Mouse (Mus musculus) embryo, embryonic 10.5 days (tissue): ENCODE measurements around the gene Prune1.

ENCODE experiments used
- DNase-seq: peaks from one replicate; pipeline ENCODE4 v3.0.0-alpha.2; 2015; ENCODE audit warnings: low spot score

Gene Prune1

DNA sequence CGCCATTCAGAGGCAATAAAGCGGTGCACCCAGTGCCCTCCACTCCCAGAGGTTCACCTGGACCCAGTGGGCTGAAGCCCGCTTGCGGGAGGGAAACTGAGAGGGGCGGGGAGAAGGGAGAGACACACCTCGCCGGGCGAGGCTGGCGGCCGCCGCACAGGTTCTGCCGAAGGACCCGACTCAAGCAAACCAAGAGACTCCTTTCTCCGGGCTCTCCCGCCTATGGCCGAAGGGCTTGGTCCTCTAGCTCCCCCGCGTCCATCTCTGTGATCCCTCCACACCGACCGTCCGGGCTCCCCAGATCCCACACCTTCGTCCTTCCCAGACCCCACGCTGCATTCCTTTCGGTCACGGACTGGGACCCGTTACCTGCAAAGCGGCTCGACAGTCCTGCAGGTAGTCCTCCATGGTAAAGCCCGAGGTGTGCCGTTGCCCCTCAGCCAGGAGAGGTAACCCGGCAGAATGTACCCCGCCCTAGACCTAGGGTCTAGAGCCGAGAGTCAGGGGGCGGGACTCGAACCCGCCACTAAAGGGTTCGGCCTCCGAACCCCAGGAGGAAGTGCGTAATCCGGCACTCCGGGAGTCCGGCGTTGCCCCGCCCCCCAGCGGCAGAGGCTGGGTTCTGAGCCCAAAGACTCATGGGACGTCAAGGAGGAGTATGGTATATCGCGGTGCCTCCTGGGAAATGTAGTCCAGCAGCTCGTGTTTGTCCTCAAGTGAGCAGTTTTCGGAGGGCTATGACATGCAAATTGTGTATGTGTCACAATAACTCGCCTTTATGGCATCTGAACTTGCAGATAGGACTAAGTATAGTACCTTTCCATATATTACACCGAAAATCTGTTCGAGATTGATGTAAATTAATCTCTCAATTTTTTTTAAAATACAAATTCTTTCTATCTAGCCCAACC is at the start of gene Prune1, which contains the start of gene Mindy1:
TSS of gene Prune1 (minus strand) at position 861 of the 911 bp plus-strand sequence.
TSS of gene Mindy1 (plus strand) at position 130 of the 911 bp plus-strand sequence.
- DNase-seq = peak; percentile 99

DNA sequence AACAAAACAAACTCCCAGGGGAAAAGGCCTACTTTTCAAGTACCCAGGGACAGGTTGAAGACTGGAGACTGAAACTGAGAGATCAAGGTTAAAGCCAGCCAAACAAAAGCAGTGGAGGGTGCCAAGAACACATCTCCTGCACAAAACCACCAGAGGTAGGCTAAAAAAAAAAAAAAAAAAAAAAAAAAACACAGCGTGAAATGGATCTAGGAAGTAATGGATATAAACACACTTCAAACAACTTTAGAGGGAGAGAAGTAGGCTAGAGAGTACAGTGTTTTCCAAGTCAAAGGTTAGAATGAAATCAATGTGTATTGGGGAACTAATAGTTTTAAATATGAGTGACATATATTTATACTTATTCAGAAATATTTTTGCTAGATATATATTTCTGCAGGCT is 49.7 kb upstream of the Prune1 start:
- DNase-seq = no peak

DNA sequence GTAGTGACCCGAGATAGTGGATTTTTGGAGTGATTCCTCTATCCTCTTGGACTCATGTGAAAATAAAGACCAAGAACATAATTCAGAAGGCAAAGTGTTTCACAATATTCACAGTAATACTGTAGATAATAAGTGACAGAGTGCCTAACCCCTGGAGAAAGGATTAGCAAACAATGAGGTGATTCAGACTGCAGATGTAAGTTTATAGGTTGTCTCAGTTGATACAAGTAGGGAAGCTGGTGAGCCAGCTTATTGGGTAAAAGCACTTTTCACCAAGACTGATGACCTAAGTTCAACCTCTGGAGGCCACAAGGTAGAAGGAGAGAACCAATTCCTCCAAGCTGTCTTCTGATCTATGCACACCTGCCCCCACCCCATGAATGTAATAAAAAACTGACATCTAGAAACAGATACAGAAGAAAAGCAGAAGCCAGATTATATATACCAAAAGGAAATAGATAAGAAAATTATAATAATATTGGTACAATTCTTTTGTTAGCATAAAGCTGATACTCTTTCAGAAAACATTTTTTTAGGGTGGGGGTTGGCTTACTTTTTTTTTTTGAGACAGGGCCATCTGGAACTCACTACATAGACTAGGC is 47.0 kb upstream of the Prune1 start:
- DNase-seq = no peak

DNA sequence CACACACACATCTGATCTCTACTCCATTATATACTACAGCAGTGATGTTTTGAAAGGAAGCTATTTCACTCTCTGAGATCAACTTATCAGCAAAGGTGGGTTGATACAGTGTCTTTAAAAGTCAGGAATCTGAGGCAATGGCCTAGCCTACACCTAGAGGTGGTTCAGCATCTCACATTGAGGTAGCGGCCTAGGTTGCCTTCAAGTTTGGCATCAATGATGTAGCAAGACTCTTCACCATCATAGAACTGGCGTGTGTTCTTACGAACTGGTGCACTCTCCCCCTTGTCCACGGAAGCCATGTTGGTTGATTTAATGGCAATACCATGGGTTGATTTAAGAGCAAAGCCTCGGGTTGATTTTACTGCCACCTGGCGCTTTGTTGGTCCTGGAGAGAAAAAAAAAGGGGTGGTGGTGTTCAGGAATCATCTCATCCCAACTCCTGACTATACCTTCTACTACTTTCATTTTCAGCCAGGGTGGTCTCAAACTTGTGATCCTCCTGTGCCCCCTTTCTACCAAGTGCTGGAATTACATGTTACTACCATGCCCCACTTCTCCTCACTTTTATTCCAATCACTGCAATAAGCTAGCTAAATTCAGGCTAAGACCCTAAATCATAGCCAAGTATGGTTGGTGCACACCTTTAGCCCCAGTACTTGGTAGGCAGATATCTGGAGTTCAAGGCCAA is 42.7 kb upstream of the Prune1 start:
- DNase-seq = no peak

DNA sequence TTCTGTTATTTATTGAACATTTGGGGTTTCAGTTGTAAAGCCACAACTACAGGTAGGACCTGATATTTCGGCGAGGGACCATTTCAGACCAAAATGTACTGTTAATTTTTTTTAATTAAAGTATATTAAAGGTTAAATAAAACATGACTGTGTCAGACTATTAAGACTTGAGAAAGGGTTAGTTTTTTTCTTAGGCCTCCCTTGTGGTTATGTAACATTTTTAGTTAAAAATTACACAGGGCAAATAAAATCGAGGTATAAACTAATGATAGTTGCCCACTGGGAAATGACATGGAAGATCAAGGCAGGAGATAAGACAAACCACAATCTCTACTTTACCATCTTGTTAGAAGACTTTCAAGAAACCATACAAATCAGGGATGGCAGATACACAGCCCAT is 41.6 kb upstream of the Prune1 start:
- no peak for DNase-seq

DNA sequence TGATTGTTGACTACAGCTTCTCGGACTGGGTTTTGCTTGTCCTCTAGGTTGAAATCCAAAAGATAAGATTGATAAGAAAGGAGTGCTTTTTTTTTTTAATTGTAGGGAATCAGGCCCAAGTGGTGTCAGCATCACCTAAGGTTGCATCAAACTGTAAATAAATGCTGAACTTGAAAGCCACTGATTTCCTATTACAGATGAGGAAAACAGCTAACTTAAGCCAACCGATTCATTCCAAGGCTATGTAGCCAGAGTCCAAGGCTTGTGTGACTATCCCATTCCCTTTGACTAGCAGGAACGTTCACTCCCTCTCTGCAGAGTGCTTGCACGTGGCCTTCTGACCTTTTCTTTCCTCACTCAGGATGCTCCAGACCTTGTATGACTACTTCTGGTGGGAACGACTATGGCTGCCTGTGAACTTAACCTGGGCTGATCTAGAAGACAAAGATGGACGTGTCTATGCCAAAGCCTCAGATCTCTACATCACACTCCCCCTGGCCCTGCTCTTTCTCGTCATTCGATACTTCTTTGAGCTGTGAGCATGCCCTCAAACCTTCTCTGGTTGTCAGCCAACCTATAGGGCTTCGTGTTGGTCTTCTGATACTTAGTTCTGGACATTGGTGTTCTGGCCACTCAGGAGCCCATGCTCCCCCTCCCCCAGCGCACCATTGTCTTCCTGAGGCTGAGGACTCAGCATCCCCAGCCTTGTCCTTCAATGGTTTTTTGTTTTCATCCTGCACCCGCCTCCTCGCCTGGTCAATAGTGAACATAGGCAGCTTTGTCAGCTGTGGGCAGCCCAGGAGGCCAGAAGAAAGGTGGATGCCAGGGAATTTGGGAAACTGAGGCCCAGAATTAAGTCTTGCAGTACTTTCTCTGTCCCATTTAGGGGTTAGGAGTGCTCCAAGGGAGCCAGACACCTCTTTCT is 38.1 kb upstream of the Prune1 start:
- DNase-seq = no peak

DNA sequence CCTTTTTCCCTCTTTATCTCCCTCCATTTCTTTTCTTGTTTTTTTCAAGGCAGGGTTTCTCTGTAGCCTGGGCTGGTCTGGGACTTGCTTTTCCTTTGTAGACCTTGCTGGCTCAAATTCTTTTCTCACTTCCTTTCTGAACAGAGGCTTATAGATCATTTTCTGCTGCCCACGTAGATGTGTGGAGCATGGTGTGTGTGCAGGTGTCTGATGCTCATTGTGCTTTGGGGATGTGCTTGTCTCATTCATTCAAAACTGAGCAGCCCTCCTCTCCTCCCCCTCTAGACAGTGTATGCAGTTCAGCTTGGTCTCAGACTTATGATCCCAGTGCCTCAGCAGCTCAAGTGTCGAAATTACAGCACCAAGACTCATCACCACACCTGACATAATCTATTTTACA is 37.2 kb upstream of the Prune1 start:
- no peak for DNase-seq

DNA sequence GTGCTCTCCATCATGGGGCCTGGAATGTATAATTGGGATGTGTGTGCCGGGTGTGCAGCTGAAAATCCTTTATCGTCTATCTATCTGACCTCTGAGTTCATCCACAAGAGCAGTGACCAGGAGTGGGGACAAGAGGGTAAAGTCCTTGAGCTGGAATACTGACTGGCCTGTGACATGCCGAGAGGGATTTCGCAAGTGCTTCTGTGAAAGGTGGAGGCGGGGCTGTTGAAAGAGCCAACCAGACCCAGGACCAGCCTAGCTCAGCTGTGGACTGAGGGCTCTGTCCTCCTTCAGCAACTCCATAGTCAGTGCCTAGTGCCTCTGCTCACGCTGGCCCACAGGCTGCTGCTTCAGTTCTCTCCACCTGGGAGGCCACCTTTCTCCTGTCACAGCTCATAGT is 36.7 kb upstream of the Prune1 start:
- peak; percentile 19 for DNase-seq

DNA sequence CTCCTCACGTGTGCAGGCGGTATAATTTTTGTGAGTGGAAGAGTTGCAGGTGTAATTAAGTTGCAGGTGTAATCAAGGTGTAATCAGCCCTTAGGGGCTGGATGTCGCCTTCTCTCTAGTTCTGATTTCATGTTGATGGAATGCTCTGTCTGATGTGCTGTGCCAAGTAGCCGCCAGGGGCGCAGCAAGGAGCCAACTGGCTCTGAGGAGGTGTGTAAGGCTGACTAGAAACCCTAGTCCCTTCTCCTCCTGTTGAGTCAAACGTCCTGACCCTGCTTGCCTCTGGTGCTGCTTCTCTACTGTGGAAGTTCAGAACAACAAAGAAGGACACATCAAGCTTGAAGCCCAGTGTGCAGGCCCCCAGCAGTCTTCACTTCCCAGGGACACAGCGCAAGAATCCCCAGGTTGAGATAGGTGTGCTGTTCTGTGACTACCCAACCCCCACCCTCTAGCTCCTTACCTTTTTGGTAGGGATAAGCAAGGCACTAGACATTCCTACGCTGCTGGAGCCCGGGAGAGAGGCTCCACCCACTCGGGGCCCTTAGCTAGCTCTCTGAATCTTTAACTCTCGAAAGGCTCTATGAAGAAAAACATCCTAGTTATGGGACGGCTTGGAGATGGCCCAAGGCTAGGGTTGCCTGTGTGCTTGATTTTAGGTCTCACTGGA is 35.7 kb upstream of the Prune1 start:
- peak; percentile 78 for DNase-seq

DNA sequence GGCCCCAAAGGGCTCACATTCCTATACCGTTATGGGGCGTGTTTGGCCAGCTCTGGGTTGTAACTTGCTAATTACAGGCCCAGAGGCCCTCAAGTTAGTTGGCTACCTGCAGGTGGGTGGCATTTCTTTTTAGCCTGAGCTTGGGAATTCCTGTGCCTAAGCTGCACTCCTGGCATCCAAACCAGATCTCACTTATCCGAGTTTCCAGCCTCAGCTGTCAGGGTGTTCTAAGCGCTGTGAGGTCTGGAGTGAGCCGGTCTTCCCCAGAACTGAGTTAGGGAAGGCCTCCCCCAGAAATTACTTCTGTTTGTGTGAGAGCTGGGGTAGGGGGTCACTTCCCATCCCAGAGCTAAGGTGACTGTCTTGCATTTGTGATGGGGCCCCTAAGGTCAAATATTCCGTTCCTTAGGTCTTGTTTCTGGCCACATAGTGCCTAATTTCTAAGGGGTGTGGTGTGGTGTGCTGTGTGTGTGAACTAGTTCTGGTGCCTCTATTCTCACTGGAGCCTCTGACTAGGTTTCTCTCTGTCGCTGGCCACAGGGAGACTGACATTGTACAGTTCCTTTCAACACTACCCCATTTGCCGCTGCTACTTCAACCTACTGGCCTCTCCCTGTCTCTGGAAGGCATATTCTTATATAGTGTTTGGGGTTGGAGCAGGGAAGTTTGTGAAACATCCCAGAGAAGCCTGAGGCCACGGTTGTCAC is 34.1 kb upstream of the Prune1 start:
- DNase-seq = no peak

DNA sequence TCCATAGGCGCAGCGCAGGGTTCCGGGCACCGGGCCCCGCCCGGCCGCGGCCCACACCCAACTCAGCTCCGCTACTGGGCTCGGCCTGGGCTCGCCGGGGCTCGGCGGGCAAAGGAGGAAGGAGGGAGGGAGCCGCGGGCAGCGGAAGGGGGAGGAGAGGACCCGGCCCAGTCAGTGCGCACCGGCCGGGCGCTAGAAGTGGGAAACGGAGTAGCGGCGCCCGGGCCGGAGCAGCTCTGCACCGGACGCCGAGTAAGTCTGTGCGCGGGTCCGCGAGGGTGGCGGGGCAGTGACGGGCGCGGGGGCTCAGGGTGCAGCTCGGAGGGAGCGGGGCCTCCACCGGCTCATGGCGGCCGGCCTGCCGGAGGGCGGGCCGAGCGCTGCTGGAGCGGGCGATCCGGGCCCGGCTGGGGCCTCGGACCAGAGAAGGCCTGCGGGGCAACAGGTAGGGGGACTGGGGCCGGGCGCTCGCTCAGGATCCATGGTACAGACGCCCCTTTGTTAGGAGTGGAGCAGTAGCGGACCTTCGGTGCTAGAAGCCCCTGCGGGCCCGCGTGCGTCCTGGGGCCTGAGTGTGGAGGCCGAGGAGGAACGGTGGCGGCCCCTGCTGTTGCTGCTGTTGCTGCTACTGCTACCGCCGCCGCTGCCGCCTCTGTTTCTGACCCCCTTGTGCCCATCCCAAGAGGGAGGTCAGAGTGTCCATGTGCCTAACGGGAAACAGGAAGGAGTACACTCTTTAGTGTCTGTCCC is 33.4 kb upstream of the Prune1 start:
- DNase-seq = peak; percentile 87

DNA sequence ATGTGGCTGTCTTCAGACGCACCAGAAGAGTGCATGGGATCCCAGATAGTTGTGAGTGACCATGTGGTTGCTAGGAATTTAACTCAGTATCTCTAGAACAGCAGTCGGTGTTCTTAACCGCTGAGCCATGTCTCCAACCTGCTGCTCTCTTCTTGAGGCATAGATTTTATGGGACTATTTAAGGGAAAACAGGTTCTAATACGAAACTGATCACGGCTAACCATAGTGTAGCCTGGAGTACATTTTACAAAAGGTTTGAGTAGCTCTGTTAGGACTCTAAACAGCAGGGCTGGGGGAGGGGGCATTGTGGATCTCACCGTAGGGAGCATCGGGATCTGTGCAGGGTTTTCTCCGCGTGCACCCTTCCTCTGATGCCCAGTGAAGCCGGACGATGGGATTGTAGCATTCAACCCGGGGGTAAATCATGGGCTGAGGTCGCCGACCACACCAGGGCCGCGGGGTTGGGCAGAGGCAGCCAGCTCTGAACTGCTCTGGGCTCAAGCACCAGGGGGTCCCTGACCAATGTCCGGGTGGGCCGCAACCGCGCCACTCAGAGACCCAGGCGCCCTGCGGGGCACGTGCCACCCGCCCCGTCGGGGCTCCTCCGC is 32.7 kb upstream of the Prune1 start, which contains the start of gene Cers2:
TSS of gene Cers2 (plus strand) at position 306 of the 608 bp plus-strand sequence.
- DNase-seq = peak; percentile 60

DNA sequence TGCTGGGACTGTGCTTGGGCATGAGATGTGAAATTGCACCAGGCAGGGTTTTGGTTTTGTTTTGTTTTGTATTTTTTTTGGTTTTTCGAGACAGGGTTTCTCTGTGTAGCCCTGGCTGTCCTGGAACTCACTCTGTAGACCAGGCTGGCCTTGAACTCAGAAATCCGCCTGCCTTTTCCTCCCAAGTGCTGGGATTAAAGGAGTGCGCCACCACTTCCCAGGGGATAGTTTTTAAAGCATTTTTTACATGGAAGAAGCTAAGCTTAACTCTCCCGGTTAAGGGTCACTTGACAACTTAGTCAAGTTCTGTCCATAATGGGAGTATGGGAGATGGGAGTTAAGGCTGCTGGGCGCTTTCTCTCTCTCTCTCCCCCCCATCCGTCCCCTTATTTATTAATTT is 32.2 kb upstream of the Prune1 start:
- no peak for DNase-seq

DNA sequence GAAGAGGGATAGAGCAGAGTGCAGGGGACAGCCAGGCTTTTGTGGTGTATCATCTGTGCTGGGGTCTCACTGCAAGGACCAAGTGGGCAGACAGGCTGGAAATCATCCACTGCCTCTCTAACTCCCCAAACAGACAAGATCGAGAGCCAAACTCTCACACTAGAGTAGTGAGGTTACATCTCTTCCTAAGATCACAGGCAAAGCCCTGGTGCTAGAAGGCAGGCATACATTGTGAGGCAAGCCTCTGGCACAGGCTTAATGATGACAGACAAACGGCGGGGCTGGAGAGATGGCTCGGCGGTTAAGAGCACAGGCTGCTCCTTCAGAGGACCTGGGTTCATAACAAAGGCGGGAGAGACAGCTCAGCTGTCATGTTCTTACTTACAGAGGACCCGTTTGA is 31.6 kb upstream of the Prune1 start:
- DNase-seq = no peak

DNA sequence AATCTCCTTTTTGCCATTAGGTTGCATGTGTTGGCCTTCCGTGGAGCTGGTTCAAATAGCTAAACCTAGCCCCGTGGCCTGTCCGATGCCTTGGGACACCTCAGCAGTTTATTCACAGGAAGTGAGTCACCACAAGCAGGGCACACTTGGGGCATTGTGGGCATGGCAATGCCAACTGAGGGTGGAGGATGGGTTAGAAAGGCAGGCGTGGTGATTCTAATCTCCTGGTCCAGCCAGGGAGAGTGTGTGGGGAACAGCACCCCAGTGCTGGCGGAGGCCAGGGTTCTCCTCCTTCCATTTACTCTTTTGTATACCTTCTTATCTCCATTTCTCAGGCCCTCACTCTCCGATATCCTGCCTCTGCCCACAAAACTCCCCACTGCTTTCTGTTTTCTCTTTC is 30.7 kb upstream of the Prune1 start:
- DNase-seq = no peak

DNA sequence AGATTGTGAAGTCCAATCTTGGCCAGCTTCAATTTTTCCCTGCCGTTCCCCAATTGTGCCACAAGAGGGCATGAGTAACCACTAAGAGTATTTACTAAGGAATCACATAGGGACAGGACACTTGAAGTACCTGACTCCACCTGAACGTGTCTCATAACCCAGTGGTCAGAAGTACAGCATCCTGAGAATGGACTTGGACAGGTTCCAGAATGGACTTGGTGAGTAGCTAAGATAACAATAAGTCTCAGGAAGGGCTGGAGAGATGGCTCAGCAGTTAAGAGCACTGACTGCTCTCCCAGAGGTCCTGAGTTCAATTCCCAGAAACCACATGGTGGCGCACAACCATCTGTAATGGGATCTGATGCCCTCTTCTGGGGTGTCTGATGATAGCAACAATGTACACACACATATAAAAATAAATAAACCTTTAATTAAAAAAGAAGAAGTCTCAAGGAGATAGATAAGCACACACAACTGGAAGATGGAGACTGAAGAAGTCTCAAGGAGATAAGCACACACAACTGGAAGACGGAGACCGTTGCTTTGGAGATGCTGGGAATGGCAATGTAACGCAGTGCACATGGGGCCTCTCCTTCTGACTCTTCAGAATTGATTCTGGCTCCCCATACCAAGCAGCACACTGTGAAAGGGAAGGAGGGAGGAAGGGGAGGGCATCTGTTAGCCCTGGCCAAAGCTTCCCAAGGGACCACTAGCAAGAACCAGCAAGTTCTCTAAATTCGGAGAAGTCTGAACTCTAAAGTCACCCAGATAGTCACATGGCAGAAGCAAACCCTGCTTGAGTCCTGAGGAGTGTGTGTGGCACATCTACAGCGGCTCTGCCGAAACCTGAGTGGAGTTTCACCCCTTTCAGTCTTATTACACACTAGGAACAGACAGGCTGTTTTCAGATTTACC is 29.3 kb upstream of the Prune1 start:
- DNase-seq = peak; percentile 84

DNA sequence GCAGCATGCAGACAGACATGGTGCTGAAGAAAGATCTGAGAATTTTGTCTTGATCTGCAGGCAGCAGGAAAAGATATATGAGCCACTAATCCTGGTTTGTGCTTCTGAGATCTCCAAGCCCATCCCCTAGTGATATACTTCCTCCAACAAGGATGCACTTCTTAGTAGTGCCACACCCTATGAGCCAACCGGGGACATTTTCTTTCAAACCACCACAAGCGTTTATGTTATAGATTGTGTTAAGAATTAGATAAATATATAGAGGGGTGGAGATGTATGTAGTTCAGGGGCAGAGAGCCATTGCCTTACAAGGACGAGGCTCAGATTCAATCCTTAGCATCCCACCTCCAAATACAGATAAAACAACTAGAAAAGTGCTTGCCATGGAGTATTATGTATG is 28.6 kb upstream of the Prune1 start:
- DNase-seq = no peak

DNA sequence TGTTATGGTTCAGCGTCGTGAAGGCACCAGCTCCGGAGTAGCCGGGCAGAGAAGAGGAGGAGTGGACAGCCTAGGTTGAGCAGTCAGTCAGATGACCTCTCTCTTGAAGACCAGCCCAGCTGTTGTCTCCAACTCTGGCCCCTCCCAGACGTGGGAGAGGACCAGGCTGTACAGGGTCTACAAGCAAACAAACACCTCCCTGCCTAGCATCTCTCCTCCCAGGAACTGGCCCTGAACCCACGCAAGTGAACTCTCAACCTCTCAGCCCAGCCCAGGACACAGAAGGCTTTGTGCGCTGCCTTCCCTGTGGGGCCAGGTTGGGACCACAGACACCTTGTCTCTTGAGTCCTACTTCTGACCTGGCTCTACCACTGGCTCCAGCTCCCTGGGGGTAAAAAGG is 25.2 kb upstream of the Prune1 start, which contains the start of gene Anxa9:
TSS of gene Anxa9 (minus strand) at position 77 of the 400 bp plus-strand sequence.
- DNase-seq = no peak
